Mouse (Mus musculus): ENCODE measurements around the gene Igdcc3.

DNA sequence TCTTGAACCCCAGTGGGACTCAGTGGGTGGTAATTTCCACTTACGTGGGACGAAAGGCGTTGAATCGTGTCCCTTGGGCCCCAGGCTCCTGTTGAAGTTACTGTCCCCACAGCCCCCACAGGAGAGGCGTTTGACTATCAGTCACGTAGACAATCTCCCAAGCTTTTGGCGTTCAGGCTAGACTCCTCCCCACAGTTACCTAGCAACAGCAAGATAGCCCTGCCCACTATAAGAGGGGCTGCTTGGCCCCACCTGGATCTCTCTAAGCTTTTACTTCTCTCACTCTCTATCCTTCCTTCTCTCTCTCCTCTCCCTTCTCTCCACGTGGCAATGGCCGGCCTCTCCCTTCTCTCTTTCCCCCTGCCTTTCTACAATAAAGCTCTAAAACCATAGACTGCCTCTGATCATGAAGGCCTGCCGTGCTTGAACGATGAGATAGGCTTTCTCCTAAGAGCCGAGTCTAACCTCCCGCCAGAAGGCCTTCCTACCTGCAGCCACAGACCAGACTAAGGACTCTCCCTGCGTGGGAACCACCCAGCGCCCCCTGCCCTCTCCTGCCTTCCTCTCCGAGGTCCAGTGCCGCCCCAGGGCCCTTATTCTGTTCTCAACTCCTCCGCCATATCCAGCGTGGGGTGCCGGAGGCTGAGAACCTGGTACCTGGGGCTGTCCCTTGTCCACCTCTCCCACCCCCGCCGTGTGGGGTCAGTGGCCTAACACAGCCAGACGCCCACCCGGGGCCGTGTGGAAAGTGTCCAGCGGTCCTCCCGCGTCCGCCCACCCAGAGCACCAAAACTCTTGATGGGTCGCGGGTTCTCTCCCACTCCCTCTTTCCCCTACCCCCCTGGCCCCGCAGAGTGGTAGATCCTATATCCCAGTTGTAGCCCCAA lies 67.5 kb downstream of the Igdcc3 start:
- TF ChIP-seq POLR2A (IDR thresholded peaks at IDR 0.05; ENCODE audit: borderline replicate concordance, control insufficient read depth, low read depth, low read length), result no peak
- TF ChIP-seq CTCF (IDR thresholded peaks at IDR 0.05; ENCODE audit: control insufficient read depth, insufficient read depth, low read length), result no peak
